Mouse (Mus musculus) fibroblast of lung, adult 2 months (primary cell): ENCODE measurements around the gene Uckl1.

Source experiments
- DNase-seq: peaks from one replicate; pipeline ENCODE4 v3.0.0-alpha.2; 2011; ENCODE audit warnings: low read depth

The Uckl1 gene

DNA sequence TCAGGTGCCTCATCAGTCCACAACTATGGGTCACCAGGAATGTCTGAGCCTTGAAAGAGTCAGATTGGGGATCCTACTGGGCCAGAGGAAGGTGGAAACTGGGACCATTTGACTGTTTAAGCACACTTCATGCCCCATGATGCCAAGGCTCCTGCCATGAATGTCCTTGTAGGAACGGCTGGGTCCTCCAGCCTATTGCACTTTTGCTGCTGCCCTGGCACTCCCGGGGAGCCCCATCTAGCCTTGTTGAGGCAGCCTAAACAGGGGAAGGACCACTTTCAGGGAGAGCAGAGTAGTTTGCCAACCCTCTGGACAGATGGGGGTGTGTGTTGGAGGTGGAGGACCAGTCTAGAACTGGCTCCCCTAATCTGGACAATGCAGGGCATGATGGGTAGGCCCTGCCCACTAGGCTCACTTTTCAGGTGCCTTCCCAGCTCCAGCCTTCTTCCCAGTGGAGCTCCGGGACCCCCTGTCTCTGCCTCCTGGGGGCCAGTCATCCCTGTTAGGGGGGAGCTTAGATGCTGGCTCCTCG, at the start of gene Uckl1:
TSS of gene Uckl1 (minus strand) at position 482 of the 532 bp plus-strand sequence.
- DNase-seq = no peak

DNA sequence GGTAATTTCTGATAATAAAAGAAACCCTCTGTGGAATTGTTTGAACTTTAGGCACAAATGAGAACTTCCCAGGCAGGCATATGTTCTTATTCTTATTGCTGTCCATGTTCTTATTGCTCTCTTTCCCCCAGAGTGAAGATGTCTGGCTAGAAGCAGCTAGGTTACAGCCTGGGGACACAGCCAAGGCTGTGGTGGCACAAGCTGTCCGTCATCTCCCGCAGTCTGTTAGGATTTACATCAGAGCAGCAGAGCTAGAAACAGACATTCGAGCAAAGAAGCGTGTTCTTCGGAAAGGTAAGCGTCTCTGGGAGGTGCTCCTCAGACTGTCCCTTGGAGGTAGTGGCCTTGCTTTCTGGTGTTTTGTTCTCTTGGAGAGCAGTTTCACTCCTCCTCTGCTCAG, 47.9 kb upstream of the Uckl1 start:
- DNase-seq = no peak

DNA sequence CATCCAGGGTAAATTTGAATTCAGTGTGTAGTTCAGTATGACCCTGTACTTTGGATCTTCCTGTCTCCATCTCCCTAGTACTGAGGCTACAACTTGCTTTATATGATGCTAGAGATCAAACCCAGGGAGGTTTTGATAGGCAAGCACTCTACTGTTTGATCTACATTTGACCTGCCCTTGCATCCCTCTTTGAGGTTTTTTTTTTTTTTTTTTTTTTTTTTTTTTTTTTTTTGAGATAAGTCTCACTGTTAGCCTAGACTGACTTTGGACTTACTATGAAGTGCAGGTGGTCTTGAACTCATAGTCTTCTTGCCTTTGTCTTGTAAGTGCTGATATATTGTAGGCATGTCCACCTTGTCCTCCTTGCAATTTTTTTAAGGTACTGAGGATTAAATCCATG, 43.8 kb upstream of the Uckl1 start:
- DNase-seq = no peak

DNA sequence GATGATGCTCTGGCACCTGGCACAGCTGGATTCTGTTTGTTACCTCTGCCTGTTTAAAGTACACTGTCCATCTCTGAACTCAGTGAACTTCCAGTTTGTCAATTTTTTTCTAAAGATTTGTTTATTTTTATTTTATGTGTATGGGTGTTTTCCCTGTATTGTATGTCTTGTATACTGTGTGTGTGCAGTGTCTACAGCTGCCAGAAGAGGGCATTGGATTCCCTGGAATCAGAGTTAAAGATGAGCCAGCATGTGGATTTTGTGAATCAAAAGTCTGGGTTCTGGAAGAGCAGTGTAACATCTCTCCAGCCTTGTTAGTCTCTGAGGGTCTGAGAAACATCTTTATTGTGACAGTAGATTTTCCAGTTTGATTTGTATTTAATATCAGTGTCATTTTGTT, 38.7 kb upstream of the Uckl1 start:
- DNase-seq = no peak

DNA sequence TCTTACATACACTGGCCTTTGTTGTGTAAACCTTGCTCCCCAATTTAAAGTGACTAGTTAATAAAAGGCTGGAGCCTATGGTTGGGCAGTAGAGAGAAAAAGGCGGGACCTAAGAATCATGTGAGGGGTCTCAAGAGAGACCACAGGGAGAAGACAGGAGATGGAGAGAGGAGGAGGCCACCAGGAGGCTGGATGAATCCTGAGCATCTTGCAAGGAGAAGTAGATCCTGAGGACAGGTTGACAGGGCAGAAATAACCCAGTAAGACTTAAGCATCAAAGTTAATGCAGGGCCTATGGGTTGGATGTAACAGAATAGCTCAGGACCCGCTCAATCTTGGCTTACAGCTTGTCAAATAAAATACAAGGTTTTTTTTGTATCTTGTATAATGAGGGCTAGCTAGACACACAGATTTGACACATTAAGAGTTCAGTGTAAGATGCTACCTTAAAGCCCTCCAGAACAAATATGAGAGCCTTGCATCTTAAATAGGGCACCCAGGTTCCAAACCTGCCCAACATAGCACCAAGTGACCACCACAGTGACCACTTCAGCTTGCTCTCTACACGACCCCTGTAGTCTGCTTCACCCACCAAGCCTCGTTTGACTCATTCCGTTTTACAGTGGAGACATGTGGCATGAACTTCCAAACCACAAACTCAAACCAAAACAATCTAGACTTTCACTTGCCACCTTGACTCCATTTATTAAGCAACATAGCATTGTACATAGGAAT, 34.2 kb upstream of the Uckl1 start:
- DNase-seq = no peak

DNA sequence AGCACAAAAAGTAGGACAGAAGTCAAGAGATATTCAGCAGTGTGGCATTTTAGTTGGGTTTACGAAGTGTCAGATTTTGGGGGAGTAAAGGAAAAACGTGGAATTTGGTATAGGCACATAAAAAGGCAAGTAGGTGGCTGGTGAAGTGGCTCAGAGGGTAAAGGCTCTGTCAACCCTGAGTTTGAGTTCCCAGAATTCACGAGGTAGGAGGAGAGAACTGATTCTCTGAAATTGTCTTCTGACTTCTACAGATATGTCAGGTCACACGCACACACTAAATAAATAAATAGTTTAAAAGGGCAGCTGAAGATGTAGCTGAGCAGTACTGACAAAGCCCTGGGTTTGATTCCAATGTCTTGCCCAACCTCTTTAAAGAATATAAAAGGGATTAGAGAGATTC, 17.7 kb upstream of the Uckl1 start:
- no peak for DNase-seq

DNA sequence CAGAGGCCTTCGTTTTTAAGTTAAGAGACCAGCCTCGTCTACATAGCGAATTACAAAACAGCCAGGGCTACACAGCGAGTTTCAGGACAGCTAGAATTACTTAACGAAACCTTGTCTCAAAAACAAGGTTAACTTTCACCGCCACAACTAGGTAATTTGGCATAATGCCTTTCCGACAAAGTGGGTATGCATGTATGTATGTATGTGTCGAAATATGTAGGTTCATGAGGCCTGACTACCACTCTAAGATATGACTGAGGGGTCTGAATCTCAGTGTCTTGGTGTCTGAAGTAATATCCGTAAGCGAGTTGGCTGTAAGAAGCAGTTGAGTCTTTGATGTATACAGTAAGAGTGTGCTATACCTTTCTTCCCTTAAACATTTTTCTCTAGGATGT, 17.1 kb upstream of the Uckl1 start:
- no peak for DNase-seq

DNA sequence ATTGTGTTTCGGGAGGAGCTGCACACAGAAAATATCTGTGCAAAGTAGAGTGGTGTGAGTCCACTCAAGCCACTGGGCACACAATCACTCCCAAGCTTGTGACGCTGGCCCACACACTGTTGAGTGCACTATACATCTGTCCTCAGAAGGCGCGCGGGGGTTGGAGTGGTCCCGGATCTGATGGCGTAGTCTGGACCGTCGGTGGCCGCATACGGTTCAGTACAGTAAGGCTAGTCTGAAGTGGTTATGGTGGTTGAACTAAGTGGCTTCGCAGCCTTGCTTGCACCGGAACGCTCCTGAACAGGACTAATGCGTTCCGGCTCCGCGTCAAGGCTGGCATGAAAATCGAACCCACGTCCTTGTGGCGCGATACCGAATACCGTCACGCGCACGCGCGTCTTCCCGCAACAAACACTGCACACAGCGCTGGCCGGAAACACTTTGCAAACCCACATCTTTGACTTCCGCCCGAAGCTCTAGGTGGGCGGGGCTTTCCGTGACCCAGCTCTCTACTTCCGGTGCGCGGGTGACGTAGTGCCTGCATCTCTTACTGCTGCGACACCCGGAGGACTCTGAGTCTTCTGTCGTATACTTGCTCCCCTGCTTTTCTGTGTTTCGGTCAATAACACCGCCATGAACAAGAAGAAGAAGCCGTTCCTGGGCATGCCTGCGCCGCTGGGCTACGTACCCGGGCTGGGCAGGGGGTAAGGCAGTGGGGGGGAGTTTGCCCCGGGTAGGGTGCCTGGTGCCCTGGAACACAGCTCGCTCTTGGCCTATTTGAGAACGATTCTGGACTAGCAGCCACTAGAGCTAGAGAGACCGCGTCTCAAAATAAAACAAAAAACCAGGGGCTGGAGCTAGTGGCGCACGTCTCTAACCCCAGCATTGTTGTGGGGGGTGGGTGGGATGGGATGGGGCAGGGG, 16.4 kb upstream of the Uckl1 start:
- peak; percentile 85 for DNase-seq

DNA sequence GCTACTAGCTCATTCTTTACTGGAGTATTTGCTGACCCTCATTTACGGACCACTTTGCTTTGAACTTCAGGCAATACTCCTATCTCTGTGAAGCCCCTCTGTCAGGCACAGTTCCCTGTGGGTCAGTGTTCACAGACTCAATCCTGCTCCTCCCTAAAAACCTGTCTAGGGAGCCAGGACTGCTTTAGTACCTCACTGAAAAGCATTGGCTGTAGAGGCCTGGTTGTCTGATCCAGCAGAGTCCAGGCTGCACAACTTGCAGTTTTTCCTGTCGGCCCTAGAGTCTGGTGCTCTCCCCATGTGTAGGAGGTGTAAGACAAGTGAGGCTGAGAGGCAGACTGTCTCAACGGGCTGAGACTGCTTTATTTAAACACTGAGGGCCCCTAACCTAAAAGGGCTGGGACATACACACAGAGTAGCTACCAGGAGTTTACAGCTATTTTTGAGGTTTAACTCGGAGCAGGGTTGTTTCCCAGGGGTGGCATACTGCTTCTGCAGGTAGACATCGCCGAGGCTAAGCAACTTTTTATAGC, 15.6 kb upstream of the Uckl1 start:
- no peak for DNase-seq

DNA sequence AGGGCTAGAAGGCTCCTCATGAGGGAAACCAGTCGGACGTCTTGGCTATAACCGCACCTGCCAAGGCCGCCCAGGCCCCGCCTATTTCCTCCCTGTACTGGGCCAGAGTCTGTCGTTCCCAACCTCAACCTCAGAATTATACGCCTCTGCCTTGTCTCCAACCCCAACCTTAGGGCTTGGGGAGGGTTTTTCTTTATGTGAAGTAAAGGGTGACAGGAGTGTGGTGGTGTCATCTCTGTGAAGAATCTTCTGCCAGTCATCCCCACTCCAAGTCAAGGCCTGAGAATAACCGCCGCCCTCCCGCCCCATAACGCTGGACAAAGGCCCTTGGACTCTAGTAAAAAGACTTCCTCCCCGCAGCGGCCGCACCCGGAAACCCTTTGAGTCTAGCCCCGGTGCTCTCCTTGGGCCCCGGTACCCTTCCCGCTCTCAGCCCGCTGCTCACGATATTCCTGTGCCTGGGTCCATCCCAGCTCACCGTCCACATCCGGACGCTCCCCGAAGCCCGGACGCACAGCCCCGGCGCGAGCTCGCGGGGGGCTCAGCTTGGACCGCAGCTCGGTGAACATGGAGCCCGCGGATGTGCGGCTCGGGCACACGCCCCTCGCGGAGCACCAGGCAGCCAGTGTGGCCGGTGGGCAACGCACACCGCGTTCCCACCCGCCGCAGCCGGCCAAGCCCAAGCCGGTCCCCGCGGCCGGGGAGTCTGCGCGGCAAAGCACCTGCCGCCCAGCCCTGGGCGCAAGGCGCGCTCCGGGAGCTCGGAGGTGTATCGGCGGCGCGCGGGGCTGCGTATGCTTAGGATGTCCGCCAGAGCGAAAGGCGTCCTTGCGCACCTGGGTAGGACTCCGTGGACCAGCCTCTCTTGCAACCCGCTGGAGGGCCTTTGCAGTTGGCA, 14.0 kb upstream of the Uckl1 start, which contains the start of gene Samd10:
TSS of gene Samd10 (minus strand) at position 759 of the 898 bp plus-strand sequence.
- DNase-seq = no peak

DNA sequence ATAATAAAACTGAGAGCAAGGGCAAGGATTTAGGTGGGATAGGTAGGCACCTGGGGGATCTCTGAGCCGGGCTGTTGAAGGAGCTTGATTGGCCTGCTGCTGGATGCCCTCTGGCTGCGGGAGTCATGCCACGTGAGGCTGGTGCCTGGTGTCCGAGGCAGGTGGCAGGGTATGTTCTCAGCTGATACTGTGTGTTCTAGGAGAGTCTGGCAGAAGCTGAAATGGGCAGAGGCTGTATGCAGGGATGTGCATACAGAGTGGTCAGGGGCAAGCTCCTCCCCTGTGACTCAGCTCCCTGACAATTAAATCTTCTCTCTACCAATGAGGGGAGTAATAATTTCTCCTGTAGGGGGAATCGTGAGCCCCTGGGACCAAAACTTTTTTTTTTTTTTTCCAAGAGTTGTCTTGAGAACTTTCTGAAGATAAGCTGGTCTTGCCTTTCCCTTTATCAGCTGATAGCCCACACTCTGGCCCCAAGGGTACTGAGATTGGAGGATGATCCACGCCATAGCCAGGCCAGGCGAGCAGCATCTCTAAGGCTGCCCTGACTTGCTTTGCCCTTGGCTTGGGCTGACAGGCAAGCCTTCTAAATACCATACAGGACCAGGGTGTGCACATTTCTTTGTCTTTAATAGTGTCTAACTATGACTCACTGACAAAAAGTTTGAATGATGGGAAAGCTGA, 12.8 kb upstream of the Uckl1 start:
- no peak for DNase-seq

DNA sequence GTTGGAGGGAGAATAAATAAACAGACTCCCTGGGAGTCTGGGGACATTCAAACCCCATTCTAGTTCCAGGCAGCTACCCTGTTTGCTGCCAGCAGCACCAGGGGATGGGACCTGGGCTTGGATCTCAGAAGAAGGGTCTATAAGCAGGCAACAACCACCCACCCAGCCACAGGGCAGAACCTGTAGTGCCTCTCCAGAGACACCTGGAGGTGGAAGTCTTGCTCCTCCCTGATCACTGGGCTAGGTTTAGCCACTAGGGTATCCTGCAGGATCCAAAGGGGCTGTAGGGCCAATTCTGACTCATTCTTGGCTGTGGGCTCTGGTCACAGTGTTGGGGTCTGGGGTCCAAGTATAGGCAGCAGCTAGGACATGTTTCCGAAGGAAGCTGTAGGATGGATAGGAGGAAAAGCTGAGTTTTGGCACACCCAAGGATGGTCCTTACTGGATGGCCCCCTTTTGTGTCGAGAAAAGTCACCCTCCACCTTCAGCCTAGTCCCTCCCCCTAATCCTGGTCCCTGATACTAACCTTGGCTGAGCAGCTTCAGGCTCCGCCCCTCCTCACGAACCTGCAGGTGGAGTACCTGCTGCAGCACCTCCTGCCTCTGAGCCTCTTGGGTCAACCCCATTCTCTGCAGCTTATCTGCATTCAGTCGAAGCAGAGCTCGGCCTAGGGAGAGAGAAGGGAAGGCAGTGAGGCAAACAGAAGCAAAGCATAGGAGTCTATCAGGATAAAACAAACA, 11.7 kb upstream of the Uckl1 start:
- DNase-seq = no peak

DNA sequence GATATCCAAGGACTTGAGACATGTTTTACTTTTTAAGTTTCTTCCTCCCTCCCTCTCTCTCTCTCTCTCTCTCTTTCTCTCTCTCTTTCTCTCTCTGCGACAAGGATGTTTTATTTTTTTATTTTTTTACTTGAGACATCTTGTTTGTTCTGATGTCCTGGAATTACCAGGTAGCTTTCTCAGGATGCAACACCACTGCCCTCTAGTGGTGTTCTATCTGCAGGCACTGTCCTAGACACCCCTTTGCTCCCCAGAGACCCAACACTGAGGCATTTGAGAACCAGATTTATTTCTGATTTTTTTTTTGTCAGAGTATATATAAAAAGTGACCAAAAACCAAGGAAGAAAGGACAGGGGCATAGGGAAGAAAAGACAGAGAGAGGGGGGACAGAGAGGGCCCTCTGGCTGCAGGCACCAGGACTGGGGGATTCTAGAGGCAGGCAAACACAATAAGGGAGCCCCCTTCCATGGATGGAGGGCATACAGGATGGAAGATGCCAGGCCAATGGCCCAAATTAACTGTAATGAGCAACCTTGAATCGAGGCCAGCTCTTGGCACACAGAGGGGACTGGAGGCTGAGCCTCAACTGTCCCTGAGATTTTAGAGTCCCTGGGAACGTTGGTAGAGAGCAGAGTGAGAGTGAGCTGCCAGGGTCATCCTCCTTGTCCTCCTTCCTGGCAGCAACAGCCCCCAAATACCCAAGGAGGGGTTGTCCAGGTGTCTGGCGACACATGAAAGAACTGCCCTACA, 10.4 kb upstream of the Uckl1 start:
- no peak for DNase-seq

DNA sequence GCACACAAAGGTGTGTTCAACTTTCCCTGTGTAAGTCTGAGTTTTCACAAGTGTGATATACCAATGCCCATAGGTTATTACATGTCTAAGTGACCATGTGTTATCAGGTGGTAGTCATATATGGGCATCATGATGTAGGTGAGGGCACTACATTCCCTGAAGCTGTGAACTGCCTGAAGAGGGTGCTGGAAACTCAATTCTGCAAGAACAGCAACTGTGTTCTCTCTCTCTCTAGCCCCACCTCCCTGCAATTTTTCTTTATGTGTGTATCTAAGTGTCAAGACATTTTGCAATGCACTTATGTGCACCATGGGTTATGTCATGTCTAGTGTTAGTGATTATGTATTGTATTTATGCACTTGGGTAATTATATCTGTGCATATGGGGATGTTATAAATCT, 9.2 kb upstream of the Uckl1 start:
- DNase-seq = no peak

DNA sequence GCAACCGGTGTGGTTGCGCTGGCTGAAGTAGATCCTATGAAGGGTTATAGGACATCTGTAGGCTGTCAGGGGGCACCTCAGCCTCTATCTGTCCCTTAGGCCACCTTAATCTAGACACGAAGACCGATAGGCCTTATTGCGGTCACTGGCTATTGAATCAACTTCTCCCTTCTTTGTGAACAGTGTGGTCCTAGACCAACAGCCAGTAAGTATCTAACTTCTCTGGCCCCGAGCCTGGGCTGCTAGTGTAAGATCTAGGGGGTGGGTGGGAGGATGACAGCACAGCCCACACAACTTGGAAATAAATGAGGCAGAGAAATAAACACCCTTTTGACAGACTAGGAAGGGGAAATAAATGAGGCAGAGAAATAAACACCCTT, 8.3 kb upstream of the Uckl1 start:
- DNase-seq = no peak

DNA sequence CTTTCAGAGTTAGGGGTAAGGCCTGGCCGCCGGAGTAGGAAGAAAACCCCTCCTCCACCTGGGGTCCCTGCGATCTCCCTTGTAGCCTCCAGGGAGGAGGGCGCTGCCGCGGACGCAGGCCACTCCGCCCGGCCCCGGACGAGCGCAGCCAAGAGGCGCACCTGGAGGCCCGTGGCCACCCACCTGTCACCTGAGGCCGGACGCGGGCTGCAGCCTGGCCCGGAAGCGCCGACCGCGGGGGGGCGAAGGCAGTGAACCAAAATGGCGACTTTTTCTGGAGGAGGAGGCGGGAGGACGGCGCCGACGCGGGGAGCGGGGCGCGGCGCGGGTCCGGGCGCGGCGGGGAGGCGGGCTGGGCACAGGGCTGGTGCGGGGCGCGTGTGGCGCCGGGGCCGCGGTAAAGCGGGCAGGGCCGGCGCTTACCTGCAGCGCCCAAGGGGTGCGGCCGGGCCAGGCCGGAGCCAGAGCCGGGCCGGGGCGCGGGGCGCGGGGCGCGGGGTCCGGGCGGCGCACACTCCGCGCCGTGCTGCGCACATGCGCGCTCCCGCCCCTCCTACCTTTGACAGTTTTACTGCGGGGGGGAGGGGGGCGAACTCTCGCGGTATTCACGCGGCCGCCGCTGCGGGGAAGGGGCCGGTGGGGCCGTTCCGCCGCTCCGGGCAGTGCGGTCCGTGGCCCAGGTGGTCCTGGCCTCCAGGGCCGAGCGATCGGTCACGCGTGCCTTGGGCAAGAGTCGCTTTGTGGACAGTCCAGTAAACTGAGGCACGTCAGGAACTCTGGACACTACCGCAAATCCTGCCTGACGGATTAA, 7.7 kb upstream of the Uckl1 start, which contains the start of gene Zfp512b:
TSS of gene Zfp512b (minus strand) at position 573 of the 811 bp plus-strand sequence.
- no peak for DNase-seq

DNA sequence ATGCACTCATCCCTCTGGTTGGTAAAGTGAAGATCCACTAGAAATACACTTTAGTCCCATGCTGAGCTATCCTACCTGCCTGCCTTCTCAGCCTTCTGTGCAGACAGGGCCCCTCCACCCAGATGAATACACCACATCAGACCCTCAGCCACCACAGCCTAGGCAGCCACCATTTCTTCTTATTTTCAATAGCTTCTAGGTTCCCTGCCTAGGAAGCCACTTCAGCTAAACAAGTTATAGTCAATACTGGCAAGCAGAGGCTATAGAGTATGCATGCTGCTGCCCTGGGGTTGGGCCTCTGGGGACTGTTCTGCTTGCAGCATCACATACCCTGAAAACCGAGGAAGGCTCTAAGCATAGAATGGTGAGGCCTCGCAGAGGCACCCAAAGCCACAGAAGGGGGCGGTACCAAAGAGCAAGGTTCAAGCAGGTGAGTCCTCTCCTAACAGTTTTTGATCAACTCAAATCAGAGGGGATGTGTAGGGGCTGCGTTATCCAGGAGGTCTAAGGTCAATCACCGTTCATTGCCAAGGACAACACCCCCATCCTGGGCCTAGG, 6.9 kb upstream of the Uckl1 start, which contains the start of gene Prpf6:
TSS of gene Prpf6 (plus strand) at position 341 of the 558 bp plus-strand sequence.
- no peak for DNase-seq

DNA sequence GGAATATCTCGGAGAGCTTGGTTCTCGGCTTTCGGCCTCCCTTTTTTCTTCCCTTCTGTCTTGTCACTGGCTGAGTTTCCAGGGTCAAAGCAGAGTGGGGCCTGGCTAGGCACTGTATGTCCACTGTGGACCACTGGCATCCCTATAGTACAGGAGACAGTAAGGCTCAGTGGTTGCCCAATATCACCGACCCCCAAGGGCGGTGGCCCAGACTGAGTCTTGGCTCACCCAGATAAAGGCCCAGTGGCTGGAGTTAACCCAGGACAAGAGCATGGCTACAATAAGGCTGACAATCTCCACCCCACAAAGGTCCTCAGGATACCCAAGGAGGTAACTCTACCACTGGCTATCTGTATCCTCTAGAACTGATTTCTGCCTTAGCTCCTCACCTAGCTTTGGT, 5.8 kb upstream of the Uckl1 start:
- DNase-seq = no peak
